Mouse (Mus musculus) spleen, adult 18-20 months (tissue): ENCODE results near the gene Ndufb2.

Experiments used
- DNase-seq, 2 experiments: peaks; one replicate each; pipeline ENCODE4 v3.0.0; 2022; ENCODE audit warnings: mixed read lengths in 2 of 2

Ndufb2 gene

GRCm38 (mm10) chr6:39592401-39593214 is at the start of gene Ndufb2:
Gene Ndufb2, plus strand, starts transcription at chr6:39592574.
- peak; percentile 86 to 93 for DNase-seq

GRCm38 (mm10) chr6:39542631-39543597 is 49.5 kb upstream of the Ndufb2 start:
- no peak for DNase-seq

- no peak for DNase-seq
These were observed 48.5 kb upstream of the Ndufb2 start for GRCm38 (mm10) chr6:39543769-39544420.

GRCm38 (mm10) chr6:39545474-39545873 is 46.9 kb upstream of the Ndufb2 start:
- DNase-seq, result no peak

- no peak for DNase-seq
These were observed 44.3 kb upstream of the Ndufb2 start for GRCm38 (mm10) chr6:39548030-39548429.

GRCm38 (mm10) chr6:39551981-39552636 is 40.3 kb upstream of the Ndufb2 start:
- no peak for DNase-seq

- no peak for DNase-seq
These were observed 37.3 kb upstream of the Ndufb2 start for GRCm38 (mm10) chr6:39554888-39555647.

GRCm38 (mm10) chr6:39555648-39555945 is 36.8 kb upstream of the Ndufb2 start:
- DNase-seq, result no peak

GRCm38 (mm10) chr6:39556900-39557659 is 35.3 kb upstream of the Ndufb2 start:
- DNase-seq, result no peak

- DNase-seq, result peak; percentile 11 to 21
These were observed 34.6 kb upstream of the Ndufb2 start, which contains the start of gene Dennd2a for GRCm38 (mm10) chr6:39557723-39558261. Gene Dennd2a, minus strand, starts transcription at chr6:39557867.

- DNase-seq, result no peak
These were observed 33.0 kb upstream of the Ndufb2 start for GRCm38 (mm10) chr6:39559276-39559939.

GRCm38 (mm10) chr6:39562166-39563015 is 30.0 kb upstream of the Ndufb2 start:
- peak in 1 of 2 experiments; percentile 70 for DNase-seq

GRCm38 (mm10) chr6:39567528-39567927 is 24.8 kb upstream of the Ndufb2 start:
- no peak for DNase-seq

- DNase-seq, result no peak
These were observed 21.9 kb upstream of the Ndufb2 start for GRCm38 (mm10) chr6:39570426-39570825.

GRCm38 (mm10) chr6:39573791-39574554 is 18.4 kb upstream of the Ndufb2 start, which contains the start of gene Adck2:
Gene Adck2, plus strand, starts transcription at chr6:39573873.
- DNase-seq, result peak; percentile 66 to 68

- no peak for DNase-seq
These were observed 17.9 kb upstream of the Ndufb2 start for GRCm38 (mm10) chr6:39574555-39574869.

GRCm38 (mm10) chr6:39574951-39575350 is 17.4 kb upstream of the Ndufb2 start:
- DNase-seq, result no peak

- DNase-seq, result no peak
These were observed 12.8 kb upstream of the Ndufb2 start for GRCm38 (mm10) chr6:39579552-39579951.
